Mouse (Mus musculus): ENCODE data around the gene Frrs1l.

Frrs1l gene

DNA sequence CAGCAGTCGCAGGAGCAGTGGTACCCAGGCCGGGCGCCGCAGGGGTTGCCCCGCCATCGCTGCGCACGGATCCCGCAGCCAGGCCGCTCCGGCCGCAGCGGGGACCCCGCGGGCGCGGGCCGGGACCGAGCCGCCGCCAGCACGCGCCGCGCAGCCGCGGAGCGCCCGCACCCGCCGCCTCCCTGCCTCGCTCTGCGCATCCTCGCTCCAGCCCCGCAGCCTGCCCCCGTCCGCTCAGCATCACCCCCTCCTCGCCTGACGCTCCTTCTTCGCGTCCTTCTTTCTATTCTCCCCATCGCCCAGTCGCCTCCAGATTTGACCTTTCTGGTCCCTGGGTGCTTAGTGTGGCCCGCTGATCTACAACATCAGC lies at the start of gene Frrs1l:
Gene Frrs1l, minus strand, starts transcription at position 177 of the 370 bp plus-strand sequence.
- ATAC-seq (ENCODE audit: insufficient number of reproducible peaks, low FRiP score, low TSS enrichment), result peak; percentile 74

GRCm38 (mm10) chr4:57039127-57040031 lies 49.2 kb upstream of the Frrs1l start:
- peak; percentile 84 for ATAC-seq (ENCODE audit: insufficient number of reproducible peaks, low FRiP score, low TSS enrichment)

- ATAC-seq (ENCODE audit: insufficient number of reproducible peaks, low FRiP score, low TSS enrichment), result no peak
Observed at GRCm38 (mm10) chr4:57037554-57037953, 47.4 kb upstream of the Frrs1l start.

- ATAC-seq (ENCODE audit: insufficient number of reproducible peaks, low FRiP score, low TSS enrichment), result no peak
Observed at GRCm38 (mm10) chr4:57034169-57034568, 44.0 kb upstream of the Frrs1l start.

GRCm38 (mm10) chr4:57031440-57031839 lies 41.2 kb upstream of the Frrs1l start:
- no peak for ATAC-seq (ENCODE audit: insufficient number of reproducible peaks, low FRiP score, low TSS enrichment)

DNA sequence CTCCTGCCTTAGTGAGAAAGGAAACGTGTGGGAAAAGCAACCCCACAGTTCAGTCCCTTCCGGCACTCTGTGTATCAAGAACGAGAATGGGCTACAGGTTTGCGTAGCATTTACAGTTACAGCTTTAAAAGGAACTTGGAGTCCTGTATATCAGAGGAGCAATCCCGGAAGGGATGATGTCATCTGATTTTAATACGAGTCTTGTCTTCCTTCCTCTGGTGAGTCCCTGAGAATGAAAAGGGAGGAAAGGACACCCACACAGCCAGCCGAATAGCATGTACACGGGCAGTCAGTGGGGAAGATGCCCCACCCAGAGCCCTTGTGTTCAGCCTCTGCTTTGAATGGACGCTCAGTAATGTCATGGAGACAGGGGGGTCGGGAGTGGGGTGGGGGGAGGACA lies 37.8 kb upstream of the Frrs1l start:
- no peak for ATAC-seq (ENCODE audit: insufficient number of reproducible peaks, low FRiP score, low TSS enrichment)

GRCm38 (mm10) chr4:57023527-57023926 lies 33.3 kb upstream of the Frrs1l start:
- ATAC-seq (ENCODE audit: insufficient number of reproducible peaks, low FRiP score, low TSS enrichment), result no peak

- no peak for ATAC-seq (ENCODE audit: insufficient number of reproducible peaks, low FRiP score, low TSS enrichment)
Observed at GRCm38 (mm10) chr4:57021288-57021687, 31.1 kb upstream of the Frrs1l start.

GRCm38 (mm10) chr4:57017229-57017628 lies 27.0 kb upstream of the Frrs1l start:
- ATAC-seq (ENCODE audit: insufficient number of reproducible peaks, low FRiP score, low TSS enrichment), result peak; percentile 57; the same call in 1 of the 2 replicates

DNA sequence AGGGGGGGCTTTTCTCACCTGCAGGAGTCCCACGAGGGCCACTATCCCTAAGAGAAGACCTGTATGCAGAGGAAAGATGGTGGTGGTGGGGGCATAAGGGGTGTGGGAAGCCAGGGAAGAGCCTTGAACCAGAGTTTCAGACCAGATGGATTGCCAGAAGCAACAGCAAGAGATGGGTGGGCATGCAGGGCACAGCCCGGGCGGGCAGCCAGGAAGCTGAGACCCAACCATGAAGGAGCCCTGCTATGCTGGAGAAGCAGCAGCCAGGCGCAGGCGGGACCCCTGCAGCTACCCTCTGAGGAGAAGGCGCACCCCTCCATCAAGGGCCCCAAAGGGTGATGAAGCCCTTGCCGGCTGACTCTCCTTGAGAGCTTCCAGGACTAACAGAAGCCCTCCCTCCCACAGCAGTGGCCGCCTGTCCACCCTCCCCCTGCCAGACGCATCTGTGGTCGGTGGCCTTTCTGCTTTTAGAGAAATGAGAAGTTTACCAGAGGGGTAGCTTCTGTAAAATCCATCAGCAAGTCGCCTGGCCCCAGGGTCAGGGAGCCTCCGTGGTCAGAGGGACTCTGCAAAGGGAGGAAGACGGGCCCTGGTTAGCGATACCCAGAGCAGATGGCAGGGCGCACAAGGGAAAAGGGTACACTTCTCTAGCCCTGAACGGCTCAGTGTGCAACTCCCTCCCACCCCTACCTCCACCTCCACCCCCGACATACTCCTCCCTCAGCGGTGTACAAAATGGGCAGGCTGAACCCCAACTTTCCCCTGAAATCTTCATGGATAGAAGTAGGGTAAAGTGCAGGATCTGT lies 26.4 kb upstream of the Frrs1l start:
- ATAC-seq (ENCODE audit: insufficient number of reproducible peaks, low FRiP score, low TSS enrichment), result no peak

GRCm38 (mm10) chr4:57015032-57015431 lies 24.8 kb upstream of the Frrs1l start:
- no peak for ATAC-seq (ENCODE audit: insufficient number of reproducible peaks, low FRiP score, low TSS enrichment)

- no peak for ATAC-seq (ENCODE audit: insufficient number of reproducible peaks, low FRiP score, low TSS enrichment)
Observed at GRCm38 (mm10) chr4:57011454-57012046, 21.4 kb upstream of the Frrs1l start.

DNA sequence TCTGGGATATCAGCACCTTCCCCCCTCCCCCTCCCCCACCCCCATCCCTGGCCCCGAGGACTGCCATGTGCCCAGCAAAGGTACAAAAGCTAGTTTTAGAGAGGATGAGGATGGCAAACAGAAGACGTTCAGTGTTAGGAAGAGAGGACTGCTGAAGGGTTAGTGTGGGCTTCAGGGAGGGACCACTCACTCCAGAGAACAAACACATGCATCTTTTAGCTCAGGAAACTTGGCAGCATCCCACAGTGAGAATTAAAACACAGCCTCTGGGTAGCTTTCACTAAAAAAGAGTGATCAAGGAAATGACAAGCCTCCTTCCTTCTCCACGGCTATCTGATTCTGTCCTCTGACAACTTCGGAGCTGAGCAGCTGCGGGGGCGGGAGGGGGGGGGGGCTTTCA lies 20.7 kb upstream of the Frrs1l start:
- ATAC-seq (ENCODE audit: insufficient number of reproducible peaks, low FRiP score, low TSS enrichment), result no peak

DNA sequence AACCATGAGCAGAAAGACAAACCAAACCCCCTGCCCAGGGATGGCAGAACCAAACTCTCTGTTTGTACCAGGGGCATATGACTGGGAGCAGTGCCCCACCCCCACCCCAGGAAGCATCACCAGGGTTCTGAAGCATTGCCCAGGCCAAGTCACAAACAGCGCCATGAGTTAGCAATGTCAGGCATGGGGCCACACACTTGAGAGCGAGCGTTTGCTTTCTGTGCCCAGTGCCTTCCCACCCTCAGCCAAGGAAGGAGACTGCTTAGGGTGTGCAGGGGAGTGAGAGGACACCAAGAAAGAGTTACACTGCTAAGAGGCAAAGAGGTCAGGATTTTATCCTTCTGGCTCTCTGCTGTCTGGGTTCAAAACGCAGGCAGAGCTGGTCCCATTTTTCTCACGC lies 20.2 kb upstream of the Frrs1l start:
- no peak for ATAC-seq (ENCODE audit: insufficient number of reproducible peaks, low FRiP score, low TSS enrichment)

DNA sequence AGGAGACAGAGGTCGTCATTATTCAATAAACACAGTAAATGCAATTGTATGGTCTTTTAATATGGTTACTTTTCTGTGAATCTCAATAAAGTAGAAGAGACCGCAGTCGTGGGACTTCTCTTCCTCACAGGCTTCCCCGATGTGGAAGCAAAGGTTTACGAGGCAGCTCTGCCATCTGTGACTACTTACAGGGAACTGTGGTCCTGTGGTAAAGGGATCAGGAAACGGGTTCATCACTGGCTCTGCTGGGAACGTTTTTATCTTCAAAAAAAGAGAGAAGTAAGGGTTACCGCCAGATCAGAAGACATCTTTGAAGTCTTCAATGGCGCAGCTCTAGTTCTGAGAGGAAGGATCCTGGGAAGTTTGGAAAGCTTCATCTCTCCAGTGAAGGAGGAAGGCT lies 17.5 kb upstream of the Frrs1l start:
- ATAC-seq (ENCODE audit: insufficient number of reproducible peaks, low FRiP score, low TSS enrichment), result no peak

DNA sequence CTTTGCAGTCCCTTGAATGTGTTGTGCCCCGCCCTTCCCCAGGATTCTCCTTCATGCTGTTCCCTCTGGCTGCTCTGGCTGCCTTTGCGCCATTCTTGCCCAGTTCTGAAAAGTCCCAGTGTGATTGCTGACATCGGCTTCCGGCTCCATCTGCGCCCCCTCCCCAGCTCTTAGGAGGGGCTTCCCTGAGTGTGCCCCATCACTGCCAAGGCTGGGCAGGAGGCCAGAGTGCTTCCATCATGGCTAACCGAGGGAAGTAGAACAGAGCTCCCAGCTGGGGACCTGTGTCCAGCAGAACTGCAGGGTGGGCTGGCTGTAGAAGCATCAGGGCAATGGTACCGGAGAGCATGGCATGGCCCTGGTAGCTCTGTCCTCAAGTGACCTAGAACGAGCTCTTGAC lies 14.8 kb upstream of the Frrs1l start:
- ATAC-seq (ENCODE audit: insufficient number of reproducible peaks, low FRiP score, low TSS enrichment), result peak; percentile 46; the same call in 1 of the 2 replicates

GRCm38 (mm10) chr4:57003886-57004285 lies 13.7 kb upstream of the Frrs1l start:
- no peak for ATAC-seq (ENCODE audit: insufficient number of reproducible peaks, low FRiP score, low TSS enrichment)

- ATAC-seq (ENCODE audit: insufficient number of reproducible peaks, low FRiP score, low TSS enrichment), result no peak
Observed at GRCm38 (mm10) chr4:57002751-57003150, 12.6 kb upstream of the Frrs1l start.

- ATAC-seq (ENCODE audit: insufficient number of reproducible peaks, low FRiP score, low TSS enrichment), result no peak
Observed at GRCm38 (mm10) chr4:57001437-57001836, 11.2 kb upstream of the Frrs1l start.

DNA sequence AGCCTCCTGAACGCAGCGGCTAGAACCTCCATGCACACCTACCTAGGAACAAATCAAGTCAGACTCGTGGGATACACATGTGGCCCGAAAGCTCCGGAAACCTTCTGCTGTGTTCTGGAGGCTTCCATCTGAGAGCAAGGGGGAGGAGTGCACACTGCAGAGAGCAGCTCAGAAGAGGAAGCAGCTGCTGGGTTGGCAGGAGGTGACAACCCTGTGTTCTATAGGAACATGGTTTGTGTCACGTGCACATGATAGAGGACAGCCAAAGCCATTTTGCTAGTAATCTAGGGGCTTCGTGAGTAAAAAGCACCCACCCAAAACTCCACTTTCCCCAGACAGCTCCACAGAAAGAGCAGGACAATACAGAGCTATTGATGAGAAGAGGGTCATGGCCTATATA lies 3.1 kb upstream of the Frrs1l start:
- no peak for ATAC-seq (ENCODE audit: insufficient number of reproducible peaks, low FRiP score, low TSS enrichment)

- ATAC-seq (ENCODE audit: insufficient number of reproducible peaks, low FRiP score, low TSS enrichment), result no peak
Observed at GRCm38 (mm10) chr4:56991951-56992350, 1.8 kb upstream of the Frrs1l start.

Data from cerebellum, adult (tissue).